Mouse (Mus musculus) lung, postnatal 0 days (tissue): ENCODE data around the gene Mettl23.

ENCODE experiments used
- CTCF ChIP-seq: IDR thresholded peaks from 2 replicates; pipeline ENCODE4 v1.5.1; 2016; ENCODE audit warnings: antibody characterized with exemption, mild to moderate bottlenecking
- EP300 ChIP-seq: IDR thresholded peaks from 2 replicates; pipeline ENCODE4 v1.6.1; 2016; ENCODE audit warnings: antibody characterized with exemption, mild to moderate bottlenecking, control low read depth

GRCm38 (mm10) chr11:116849587-116849986, 6.5 kb downstream of the Mettl23 start:
- TF ChIP-seq CTCF (no peak), EP300 (no peak)
